Mouse (Mus musculus): ENCODE data around the gene Zc3h4. TPM values are rescaled to one million over a fixed set of nuclear protein-coding genes. Genes with fewer than 3 reads are reported as not detected.

Zc3h4 gene
- polyA plus RNA-seq, 1 experiment: 14.4 TPM

DNA sequence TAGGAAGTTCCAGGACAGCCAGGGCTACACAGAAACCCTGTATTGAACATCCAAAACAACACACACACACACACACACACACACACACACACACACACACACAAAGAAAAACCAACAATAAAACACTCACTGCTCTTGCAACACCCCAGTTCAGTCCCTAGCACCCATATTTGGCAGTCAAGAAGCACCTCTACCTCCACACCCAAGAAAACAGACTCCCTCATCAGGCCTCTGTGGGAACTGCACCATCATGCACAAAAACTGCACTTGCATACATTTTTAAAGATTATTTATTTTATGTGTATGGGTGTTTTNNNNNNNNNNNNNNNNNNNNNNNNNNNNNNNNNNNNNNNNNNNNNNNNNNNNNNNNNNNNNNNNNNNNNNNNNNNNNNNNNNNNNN, 40.5 kb downstream of the Zc3h4 start:
- Histone ChIP-seq H3K4me3 (ENCODE audit: control insufficient read depth, low read depth, low read length) (no peak overlapping the region), H3K27ac (ENCODE audit: control insufficient read depth, insufficient read depth, low read depth, low read length) (no peak overlapping the region), H3K27me3 (ENCODE audit: control insufficient read depth, insufficient read depth, low read length) (no peaks in the 10 kb centered on the region), H3K4me1 (ENCODE audit: control insufficient read depth, insufficient read depth, low read length) (no peaks in the 10 kb centered on the region), H3K36me3 (ENCODE audit: control insufficient read depth, insufficient read depth, low read length) (no peaks in the 10 kb centered on the region)
- TF ChIP-seq POLR2A (IDR thresholded peaks at IDR 0.05; ENCODE audit: control insufficient read depth, low read depth, low read length) (no peak), CTCF (IDR thresholded peaks at IDR 0.05; ENCODE audit: control insufficient read depth, insufficient read depth, insufficient replicate concordance, low read depth, low read length) (no peak)

- Histone ChIP-seq H3K4me1 (ENCODE audit: control insufficient read depth, insufficient read depth, low read length) (peaks cover 31% of the 10 kb centered on the region), H3K27me3 (ENCODE audit: control insufficient read depth, insufficient read depth, low read length) (no peaks in the 10 kb centered on the region), H3K4me3 (ENCODE audit: control insufficient read depth, low read depth, low read length) (no peak overlapping the region), H3K36me3 (ENCODE audit: control insufficient read depth, insufficient read depth, low read length) (no peaks in the 10 kb centered on the region), H3K27ac (ENCODE audit: control insufficient read depth, insufficient read depth, low read depth, low read length) (no peak overlapping the region)
- TF ChIP-seq CTCF (IDR thresholded peaks at IDR 0.05; ENCODE audit: control insufficient read depth, insufficient read depth, insufficient replicate concordance, low read depth, low read length): no peak
- TF ChIP-seq POLR2A (IDR thresholded peaks at IDR 0.05; ENCODE audit: control insufficient read depth, low read depth, low read length): no peak
These were observed 50.9 kb downstream of the Zc3h4 start for GRCm38 (mm10) chr7:16451656-16452055.

- Histone ChIP-seq H3K36me3 (ENCODE audit: control insufficient read depth, insufficient read depth, low read length) (no peaks in the 10 kb centered on the region), H3K27me3 (ENCODE audit: control insufficient read depth, insufficient read depth, low read length) (no peaks in the 10 kb centered on the region), H3K4me3 (ENCODE audit: control insufficient read depth, low read depth, low read length) (peak within 1 kb of the TSS; percentile 69), H3K4me1 (ENCODE audit: control insufficient read depth, insufficient read depth, low read length) (peaks cover 33% of the 10 kb centered on the region), H3K27ac (ENCODE audit: control insufficient read depth, insufficient read depth, low read depth, low read length) (no peak within 1 kb of the TSS)
- TF ChIP-seq POLR2A (IDR thresholded peaks at IDR 0.05; ENCODE audit: control insufficient read depth, low read depth, low read length) (no peak; the same call in 1 of the 2 replicates), CTCF (IDR thresholded peaks at IDR 0.05; ENCODE audit: control insufficient read depth, insufficient read depth, insufficient replicate concordance, low read depth, low read length) (no peak)
These were observed 51.9 kb downstream of the Zc3h4 start, which contains the start of gene Tmem160 for GRCm38 (mm10) chr7:16452587-16453073. Gene Tmem160, plus strand, starts transcription at chr7:16452779.

- TF ChIP-seq CTCF (IDR thresholded peaks at IDR 0.05; ENCODE audit: control insufficient read depth, insufficient read depth, insufficient replicate concordance, low read depth, low read length) (no peak), POLR2A (IDR thresholded peaks at IDR 0.05; ENCODE audit: control insufficient read depth, low read depth, low read length) (no peak)
- H3K27ac ChIP-seq (ENCODE audit: control insufficient read depth, insufficient read depth, low read depth, low read length): no peak overlapping the region
- H3K4me3 ChIP-seq (ENCODE audit: control insufficient read depth, low read depth, low read length): peak overlapping the region; percentile 69
- H3K27me3 ChIP-seq (ENCODE audit: control insufficient read depth, insufficient read depth, low read length): no peaks in the 10 kb centered on the region
- no peaks in the 10 kb centered on the region for H3K36me3 ChIP-seq (ENCODE audit: control insufficient read depth, insufficient read depth, low read length)
- H3K4me1 ChIP-seq (ENCODE audit: control insufficient read depth, insufficient read depth, low read length): peaks cover 33% of the 10 kb centered on the region
These were observed 52.5 kb downstream of the Zc3h4 start for GRCm38 (mm10) chr7:16453118-16453711.

- no peak overlapping the region for H3K27ac ChIP-seq (ENCODE audit: control insufficient read depth, insufficient read depth, low read depth, low read length)
- no peaks in the 10 kb centered on the region for H3K27me3 ChIP-seq (ENCODE audit: control insufficient read depth, insufficient read depth, low read length)
- TF ChIP-seq POLR2A (IDR thresholded peaks at IDR 0.05; ENCODE audit: control insufficient read depth, low read depth, low read length) (no peak), CTCF (IDR thresholded peaks at IDR 0.05; ENCODE audit: control insufficient read depth, insufficient read depth, insufficient replicate concordance, low read depth, low read length) (no peak)
- peaks cover 37% of the 10 kb centered on the region for H3K4me1 ChIP-seq (ENCODE audit: control insufficient read depth, insufficient read depth, low read length)
- no peak overlapping the region for H3K4me3 ChIP-seq (ENCODE audit: control insufficient read depth, low read depth, low read length)
- no peaks in the 10 kb centered on the region for H3K36me3 ChIP-seq (ENCODE audit: control insufficient read depth, insufficient read depth, low read length)
These were observed 54.3 kb downstream of the Zc3h4 start for GRCm38 (mm10) chr7:16455016-16455415.

DNA sequence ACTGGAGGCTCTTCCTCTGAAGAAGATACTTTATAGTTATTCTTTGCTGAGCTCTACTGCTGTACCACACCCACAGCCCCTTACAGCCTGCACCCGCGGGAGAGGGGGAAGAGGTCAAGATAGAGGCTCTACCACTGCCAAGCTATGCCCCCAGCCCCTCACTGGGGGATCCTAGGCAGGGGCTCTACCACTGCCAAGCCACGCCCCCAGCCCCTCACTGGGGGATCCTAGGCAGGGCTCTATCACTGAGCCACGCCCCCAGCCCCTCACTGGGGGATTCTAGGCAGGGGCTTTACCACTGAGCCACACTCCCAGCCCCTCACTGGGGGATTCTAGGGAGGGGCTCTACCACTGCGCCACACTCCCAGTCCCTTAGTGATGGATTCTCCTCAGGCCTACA, 55.6 kb downstream of the Zc3h4 start:
- H3K27ac ChIP-seq (ENCODE audit: control insufficient read depth, insufficient read depth, low read depth, low read length): no peak overlapping the region
- H3K27me3 ChIP-seq (ENCODE audit: control insufficient read depth, insufficient read depth, low read length): no peaks in the 10 kb centered on the region
- H3K36me3 ChIP-seq (ENCODE audit: control insufficient read depth, insufficient read depth, low read length): no peaks in the 10 kb centered on the region
- H3K4me1 ChIP-seq (ENCODE audit: control insufficient read depth, insufficient read depth, low read length): peaks cover 45% of the 10 kb centered on the region
- H3K4me3 ChIP-seq (ENCODE audit: control insufficient read depth, low read depth, low read length): no peak overlapping the region
- TF ChIP-seq POLR2A (IDR thresholded peaks at IDR 0.05; ENCODE audit: control insufficient read depth, low read depth, low read length): no peak
- TF ChIP-seq CTCF (IDR thresholded peaks at IDR 0.05; ENCODE audit: control insufficient read depth, insufficient read depth, insufficient replicate concordance, low read depth, low read length): no peak

DNA sequence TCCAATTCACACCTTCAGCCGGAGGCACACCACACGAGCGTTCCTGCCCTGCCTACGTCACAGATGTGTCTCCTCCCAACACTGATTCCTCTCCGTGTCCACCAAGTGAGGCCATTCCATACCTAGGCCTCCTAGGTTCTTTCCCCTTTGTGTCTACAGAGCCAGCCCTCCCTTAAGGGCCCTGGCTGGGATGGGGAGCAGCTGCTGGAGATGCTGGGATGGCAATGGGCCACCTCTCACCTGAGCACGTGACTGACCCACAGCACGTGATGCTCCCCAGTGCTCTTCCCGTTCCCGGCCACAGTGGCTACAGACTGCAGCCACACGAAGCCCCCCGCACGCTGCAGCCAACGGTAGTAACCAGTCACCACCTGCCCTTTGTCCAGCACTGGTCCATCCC, 59.9 kb downstream of the Zc3h4 start:
- no peak overlapping the region for H3K27ac ChIP-seq (ENCODE audit: control insufficient read depth, insufficient read depth, low read depth, low read length)
- H3K27me3 ChIP-seq (ENCODE audit: control insufficient read depth, insufficient read depth, low read length): no peaks in the 10 kb centered on the region
- no peaks in the 10 kb centered on the region for H3K36me3 ChIP-seq (ENCODE audit: control insufficient read depth, insufficient read depth, low read length)
- H3K4me1 ChIP-seq (ENCODE audit: control insufficient read depth, insufficient read depth, low read length): peaks cover 29% of the 10 kb centered on the region
- TF ChIP-seq CTCF (IDR thresholded peaks at IDR 0.05; ENCODE audit: control insufficient read depth, insufficient read depth, insufficient replicate concordance, low read depth, low read length) (no peak), POLR2A (IDR thresholded peaks at IDR 0.05; ENCODE audit: control insufficient read depth, low read depth, low read length) (no peak)
- peak overlapping the region; percentile 28 for H3K4me3 ChIP-seq (ENCODE audit: control insufficient read depth, low read depth, low read length)

Measured in testis, adult 2 months (tissue).